Mouse (Mus musculus): Measurements from ENCODE around the gene Scn8a. TPM values are rescaled to one million over a fixed set of nuclear protein-coding genes. Genes with fewer than 3 reads are reported as not detected.
"Not testable (repeated sequence)": the region's sequence is repeated elsewhere in the genome, so short reads cannot be mapped to it uniquely, and the experiment has no call there.

Scn8a gene
- under 1 TPM; 0.48 to 0.76 TPM for total RNA-seq (2021)
- long read RNA-seq, experiment 1 = 0 reads
- long read RNA-seq, experiment 2 = 0 reads

- intact Hi-C loops (cut with DNase I) = no loop called here
- no peak for DNase-seq
Measured at GRCm38 (mm10) chr15:100869558-100869957, at the start of gene Scn8a. Gene Scn8a (plus strand): TSS chr15:100869858.

DNA sequence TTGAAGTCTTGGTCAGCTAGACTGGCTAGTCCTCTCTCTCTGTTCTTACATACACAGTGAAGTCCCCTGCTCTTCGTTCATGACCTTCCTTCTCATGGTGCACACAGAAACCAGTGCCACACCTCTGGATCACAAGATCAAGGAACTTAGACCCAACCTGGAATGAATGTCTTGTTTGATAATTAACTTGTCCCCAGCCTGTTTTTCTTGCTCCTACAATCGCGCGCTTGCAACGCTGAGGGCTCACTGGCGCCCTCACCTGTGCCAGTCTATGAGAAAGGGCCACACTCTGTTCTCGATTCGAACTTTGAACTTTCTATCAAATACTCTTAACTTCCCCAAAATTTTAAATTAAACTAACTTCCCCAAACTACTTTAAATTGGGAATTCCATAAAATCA lies 47.8 kb upstream of the Scn8a start:
- intact Hi-C loops (cut with DNase I) = no loop called here
- no peak for DNase-seq

- peak in 1 of 2 experiments; percentile 20 for DNase-seq
- intact Hi-C loops (cut with DNase I) = not testable (repeated sequence)
Measured at GRCm38 (mm10) chr15:100822370-100822769, 47.3 kb upstream of the Scn8a start.

- intact Hi-C loops (cut with DNase I) = no loop called here
Measured at GRCm38 (mm10) chr15:100825249-100825856, 44.3 kb upstream of the Scn8a start.

DNA sequence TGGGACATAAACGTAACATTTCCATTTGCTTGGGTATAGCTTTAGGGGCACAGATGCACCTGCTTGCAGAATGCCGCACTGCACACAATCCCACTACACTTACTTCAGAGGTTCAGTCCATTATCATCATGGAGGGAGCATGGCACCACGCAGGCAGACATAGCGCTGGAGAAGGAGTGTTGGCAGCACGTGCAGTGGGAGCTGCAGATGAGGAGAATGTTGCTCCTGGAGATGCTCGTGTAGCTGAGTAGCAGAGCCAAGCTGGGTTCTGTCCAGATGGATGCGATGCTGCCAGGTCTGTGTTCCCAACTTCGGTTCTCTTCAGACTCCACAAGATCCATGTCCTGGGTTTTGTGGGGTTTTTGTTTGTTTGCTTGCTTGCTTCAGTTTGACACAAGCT lies 43.6 kb upstream of the Scn8a start:
- DNase-seq = no peak
- intact Hi-C loops (cut with DNase I) = no loop called here

More at GRCm38 (mm10) chr15:100825249-100825856, 44.3 kb upstream of the Scn8a start:
- DNase-seq = no peak

GRCm38 (mm10) chr15:100829775-100830174 lies 39.9 kb upstream of the Scn8a start:
- intact Hi-C loops (cut with DNase I) = no loop called here
- DNase-seq = no peak

DNA sequence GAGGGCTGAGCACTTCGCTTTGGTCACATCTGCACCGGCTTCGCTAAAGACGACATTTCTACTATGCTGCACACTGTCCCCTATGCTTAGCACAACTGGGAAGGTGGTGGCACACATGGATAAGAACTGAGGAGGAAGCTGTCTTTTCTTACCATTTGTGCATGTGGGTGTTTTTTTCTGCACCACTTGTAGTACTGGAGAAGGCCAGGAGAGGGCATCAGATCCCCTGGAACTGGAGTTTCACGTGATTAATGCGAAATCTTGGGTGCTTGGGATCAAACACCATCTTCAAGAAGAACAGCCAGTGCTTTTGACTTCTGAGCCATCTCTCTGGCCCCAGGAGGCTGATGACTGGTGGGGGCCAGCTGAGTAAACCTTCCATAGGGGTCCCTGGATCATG lies 39.0 kb upstream of the Scn8a start:
- no peak for DNase-seq
- intact Hi-C loops (cut with DNase I) = no loop called here

DNA sequence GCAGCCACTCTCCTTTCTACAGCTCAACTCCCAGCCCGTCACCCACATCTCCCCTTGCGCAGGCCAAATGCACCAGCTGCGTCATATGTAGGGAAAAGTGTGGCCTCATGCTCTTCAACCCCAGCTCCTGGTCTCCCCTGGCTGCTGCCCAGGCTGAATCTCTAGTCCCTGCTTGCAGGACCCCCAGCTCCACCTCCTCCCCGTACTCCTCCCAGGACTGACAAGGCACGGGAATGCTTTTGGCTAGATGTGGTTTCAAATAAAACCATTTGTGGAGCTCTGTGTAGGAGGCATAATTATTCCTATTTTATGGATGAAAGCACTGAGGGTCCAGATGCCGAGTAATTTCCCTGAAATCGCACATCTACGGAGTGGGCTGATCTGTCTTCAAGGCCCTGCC lies 37.5 kb upstream of the Scn8a start:
- intact Hi-C loops (cut with DNase I) = no loop called here
- DNase-seq = no peak

GRCm38 (mm10) chr15:100832784-100833183 lies 36.9 kb upstream of the Scn8a start:
- intact Hi-C loops (cut with DNase I) = no loop called here

GRCm38 (mm10) chr15:100836729-100837128 lies 32.9 kb upstream of the Scn8a start:
- DNase-seq = no peak
- intact Hi-C loops (cut with DNase I) = no loop called here

More at GRCm38 (mm10) chr15:100832784-100833183, 36.9 kb upstream of the Scn8a start:
- no peak for DNase-seq

DNA sequence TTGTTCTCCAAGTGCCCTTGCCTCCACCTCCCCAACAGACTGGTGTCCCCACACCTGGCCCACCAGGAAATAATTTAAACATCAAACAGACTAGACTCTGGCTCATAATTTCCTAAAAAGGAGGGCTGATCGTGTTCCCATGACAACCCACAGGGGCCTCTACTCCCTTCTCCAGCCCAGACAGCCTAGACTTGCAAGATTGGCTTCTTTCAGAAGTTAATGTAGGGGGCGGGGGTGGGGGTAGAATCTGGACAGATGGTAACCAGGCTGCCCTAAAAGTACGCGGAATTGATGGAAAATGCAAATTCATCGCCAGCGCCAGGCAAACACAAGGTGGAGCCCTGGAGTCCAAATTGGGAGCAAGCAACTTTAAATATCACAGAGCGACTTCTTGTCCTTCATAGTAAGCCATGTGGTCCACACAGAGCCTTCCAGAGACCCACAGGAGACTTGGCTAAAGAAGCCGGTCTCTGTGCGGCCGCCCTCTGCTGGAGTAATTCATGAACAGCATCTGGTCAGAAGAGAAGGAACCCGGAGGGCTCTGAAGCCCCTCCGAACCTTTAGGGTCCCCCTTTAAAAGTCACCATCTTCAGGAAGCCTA lies 31.0 kb upstream of the Scn8a start:
- peak; percentile 56 to 68 for DNase-seq
- intact Hi-C loops (cut with DNase I) = loop anchor here (1.0 kb wide), 1 partner anchor 81 kb away; no protein-coding TSS in a partner anchor

- DNase-seq = no peak
- intact Hi-C loops (cut with DNase I) = no loop called here
Measured at GRCm38 (mm10) chr15:100844336-100844735, 25.3 kb upstream of the Scn8a start.

- DNase-seq = peak in 1 of 2 experiments; percentile 10
- intact Hi-C loops (cut with DNase I) = no loop called here
Measured at GRCm38 (mm10) chr15:100845049-100845879, 24.4 kb upstream of the Scn8a start.

GRCm38 (mm10) chr15:100847193-100847592 lies 22.5 kb upstream of the Scn8a start:
- DNase-seq = no peak
- intact Hi-C loops (cut with DNase I) = no loop called here

GRCm38 (mm10) chr15:100857586-100857985 lies 12.1 kb upstream of the Scn8a start:
- no peak for DNase-seq
- intact Hi-C loops (cut with DNase I) = no loop called here

GRCm38 (mm10) chr15:100860856-100861255 lies 8.8 kb upstream of the Scn8a start:
- intact Hi-C loops (cut with DNase I) = no loop called here
- DNase-seq = no peak

DNA sequence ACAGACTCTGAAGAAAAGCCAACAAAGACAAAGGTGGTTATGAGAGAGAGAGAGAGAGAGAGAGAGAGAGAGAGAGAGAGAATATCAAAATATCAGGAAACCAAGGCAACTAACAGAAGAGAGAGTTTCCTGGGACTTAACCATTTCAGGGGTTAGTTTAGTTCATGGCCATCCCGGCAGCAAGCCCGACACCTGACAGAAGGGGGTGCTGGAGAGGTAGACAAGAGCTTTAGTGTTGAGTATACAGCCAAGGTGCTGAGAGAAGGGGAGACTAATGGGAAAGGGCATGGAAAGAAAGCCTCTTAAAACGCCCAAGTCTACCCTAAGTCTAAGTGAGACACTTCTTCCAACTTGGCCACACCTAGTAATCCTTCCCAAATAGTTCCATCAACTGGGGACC lies 4.1 kb upstream of the Scn8a start:
- no peak for DNase-seq
- intact Hi-C loops (cut with DNase I) = no loop called here

- intact Hi-C loops (cut with DNase I) = no loop called here
- peak; percentile 63 to 67 for DNase-seq
Measured at GRCm38 (mm10) chr15:100870001-100870774, 530 bp downstream of the Scn8a start.

- intact Hi-C loops (cut with DNase I) = no loop called here
- peak; percentile 24 to 29 for DNase-seq
Measured at GRCm38 (mm10) chr15:100870775-100871106, 1.1 kb downstream of the Scn8a start.

DNA sequence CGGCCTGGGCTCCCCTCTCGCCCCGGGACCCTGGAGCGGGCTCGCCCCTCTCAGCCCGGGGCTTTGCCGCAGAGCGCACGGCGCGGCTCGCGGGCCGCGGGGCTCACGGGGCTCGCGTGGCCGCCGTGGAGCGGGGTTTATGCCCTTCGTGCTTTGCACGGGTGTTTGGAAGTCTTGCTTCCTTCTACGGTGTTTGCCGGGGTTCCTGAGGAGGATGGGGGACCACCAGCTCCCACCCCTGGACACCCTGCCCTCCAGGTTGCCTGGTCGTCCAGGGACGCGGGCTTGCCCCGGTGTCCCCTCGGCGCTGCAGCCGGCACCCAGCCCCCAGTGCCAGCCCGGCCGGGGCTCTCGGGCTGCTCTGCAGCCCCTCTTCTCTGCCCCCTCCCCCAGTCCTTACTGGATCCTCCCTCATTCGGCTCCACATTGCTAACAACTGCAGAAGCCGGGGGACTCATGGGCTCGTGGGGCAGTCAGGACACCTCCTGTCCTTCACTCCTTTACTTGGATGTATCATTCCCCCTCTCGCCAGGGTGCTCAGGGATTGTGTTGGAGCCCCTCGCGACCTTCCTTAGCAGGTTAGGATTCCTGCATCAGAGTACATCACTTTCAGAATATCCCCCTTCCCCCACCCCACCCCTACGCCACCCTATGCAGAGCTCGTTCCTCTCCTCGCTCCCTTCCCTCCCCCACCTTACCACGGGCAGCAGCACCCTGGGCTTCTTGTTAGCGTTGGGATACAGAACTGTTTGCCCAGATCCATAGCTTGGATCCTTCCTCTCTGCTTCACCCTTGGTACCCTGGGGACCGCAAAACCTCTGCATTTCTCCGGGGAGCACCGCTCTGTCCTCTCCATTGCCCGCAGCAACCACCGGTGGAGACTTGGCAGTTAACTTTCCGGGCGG lies 1.7 kb downstream of the Scn8a start:
- intact Hi-C loops (cut with DNase I) = no loop called here
- no peak for DNase-seq

Measured in heart, postnatal 14 days (tissue).